Mouse (Mus musculus): ENCODE results near the gene Ankrd55. TPM values are rescaled to one million over a fixed set of nuclear protein-coding genes. Genes with fewer than 3 reads are reported as not detected.

Ankrd55 gene
- polyA plus RNA-seq, 1 experiment from 2014 or later: 4.9 TPM

DNA sequence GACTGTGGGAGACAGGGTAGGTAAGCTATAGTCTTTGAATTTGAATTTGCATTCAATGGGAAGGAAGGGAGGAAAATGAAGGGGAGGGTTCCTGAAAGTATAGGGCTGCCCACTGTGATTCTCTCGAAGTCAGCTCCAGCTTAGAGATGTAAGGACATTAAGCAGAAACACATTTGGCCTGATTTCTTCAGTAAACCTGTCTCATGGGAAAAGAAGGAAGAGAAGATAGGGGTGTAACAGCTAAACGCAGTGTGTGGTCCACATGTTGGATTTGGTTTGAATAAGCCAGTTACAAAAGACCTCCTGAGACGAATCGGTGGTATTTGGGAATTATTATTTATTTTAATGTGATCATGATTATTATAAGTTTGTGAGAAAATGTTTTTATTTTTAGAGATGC, 120.5 kb downstream of the Ankrd55 start:
- no peak overlapping the region for H3K27ac ChIP-seq (ENCODE audit: low read length)
- no peaks in the 10 kb centered on the region for H3K36me3 ChIP-seq (ENCODE audit: control insufficient read depth, insufficient read depth)
- no peaks in the 10 kb centered on the region for H3K4me1 ChIP-seq (replicated peaks; ENCODE audit: control insufficient read depth, insufficient read depth, low read length)
- no peak overlapping the region for H3K4me3 ChIP-seq (replicated peaks; ENCODE audit: low read length)
- WGBS: 94% methylated on average over 4 of the region's 4 CpGs
- H3K9ac ChIP-seq (replicated peaks; ENCODE audit: low read depth, low read length): no peak overlapping the region
- H3K27me3 ChIP-seq (replicated peaks; ENCODE audit: control insufficient read depth, insufficient read depth, low read length): no peaks in the 10 kb centered on the region
- no peaks in the 10 kb centered on the region for H3K9me3 ChIP-seq (ENCODE audit: control insufficient read depth, low read length)
- H3K4me2 ChIP-seq (ENCODE audit: low read length): no peak overlapping the region
- ATAC-seq: no peak

DNA sequence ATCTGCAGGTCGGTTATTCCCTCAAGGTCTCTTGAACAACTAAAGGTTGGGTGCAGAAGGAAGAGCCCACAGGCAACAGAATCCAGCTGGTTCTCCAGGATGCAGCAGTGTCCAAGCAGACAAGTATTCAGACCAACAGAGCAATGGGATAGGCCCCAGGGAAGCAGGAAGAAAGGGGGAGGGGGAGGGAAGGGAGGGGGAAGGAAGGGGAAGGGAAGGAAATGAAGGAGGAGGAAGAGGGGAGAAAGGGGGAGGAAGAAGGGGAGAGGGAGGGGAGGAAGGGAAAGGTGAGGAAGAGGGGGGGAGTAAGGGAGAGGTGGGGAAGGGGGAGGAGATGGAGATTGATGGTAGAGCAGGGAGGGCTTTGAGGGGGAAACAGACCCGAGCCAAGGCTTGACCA, 121.1 kb downstream of the Ankrd55 start:
- ATAC-seq: no peak
- H3K4me3 ChIP-seq (replicated peaks; ENCODE audit: low read length): no peak overlapping the region
- no peaks in the 10 kb centered on the region for H3K27me3 ChIP-seq (replicated peaks; ENCODE audit: control insufficient read depth, insufficient read depth, low read length)
- H3K9me3 ChIP-seq (ENCODE audit: control insufficient read depth, low read length): no peaks in the 10 kb centered on the region
- H3K4me2 ChIP-seq (ENCODE audit: low read length): no peak overlapping the region
- no peaks in the 10 kb centered on the region for H3K36me3 ChIP-seq (ENCODE audit: control insufficient read depth, insufficient read depth)
- WGBS: 88% methylated on average over 2 of the region's 2 CpGs
- H3K27ac ChIP-seq (ENCODE audit: low read length): no peak overlapping the region
- H3K4me1 ChIP-seq (replicated peaks; ENCODE audit: control insufficient read depth, insufficient read depth, low read length): no peaks in the 10 kb centered on the region
- no peak overlapping the region for H3K9ac ChIP-seq (replicated peaks; ENCODE audit: low read depth, low read length)

DNA sequence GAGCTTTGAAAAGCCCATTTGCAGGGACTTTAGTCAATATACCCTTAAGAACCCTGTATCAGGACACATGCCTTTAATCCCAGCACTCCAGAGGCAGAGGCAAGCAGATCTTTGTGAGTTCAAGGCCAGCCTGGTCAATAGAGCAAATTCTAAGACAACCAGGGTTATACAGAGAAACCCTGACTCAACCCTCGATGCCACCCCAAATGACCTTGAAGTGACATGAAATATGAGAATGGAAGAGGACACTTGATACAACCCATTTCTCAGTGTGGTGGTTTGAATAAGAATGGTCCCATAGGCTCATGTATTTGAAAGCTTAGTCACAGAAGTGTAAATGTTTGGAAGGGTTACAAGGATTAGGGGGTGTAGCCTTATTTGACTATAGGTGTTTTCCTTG, 121.6 kb downstream of the Ankrd55 start:
- Histone ChIP-seq H3K4me3 (replicated peaks; ENCODE audit: low read length) (no peak overlapping the region), H3K27ac (ENCODE audit: low read length) (no peak overlapping the region), H3K36me3 (ENCODE audit: control insufficient read depth, insufficient read depth) (no peaks in the 10 kb centered on the region), H3K4me2 (ENCODE audit: low read length) (no peak overlapping the region), H3K4me1 (replicated peaks; ENCODE audit: control insufficient read depth, insufficient read depth, low read length) (no peaks in the 10 kb centered on the region), H3K27me3 (replicated peaks; ENCODE audit: control insufficient read depth, insufficient read depth, low read length) (no peaks in the 10 kb centered on the region), H3K9me3 (ENCODE audit: control insufficient read depth, low read length) (no peaks in the 10 kb centered on the region), H3K9ac (replicated peaks; ENCODE audit: low read depth, low read length) (no peak overlapping the region)
- 88% methylated on average over 1 of the region's 1 CpGs for WGBS
- ATAC-seq: no peak

DNA sequence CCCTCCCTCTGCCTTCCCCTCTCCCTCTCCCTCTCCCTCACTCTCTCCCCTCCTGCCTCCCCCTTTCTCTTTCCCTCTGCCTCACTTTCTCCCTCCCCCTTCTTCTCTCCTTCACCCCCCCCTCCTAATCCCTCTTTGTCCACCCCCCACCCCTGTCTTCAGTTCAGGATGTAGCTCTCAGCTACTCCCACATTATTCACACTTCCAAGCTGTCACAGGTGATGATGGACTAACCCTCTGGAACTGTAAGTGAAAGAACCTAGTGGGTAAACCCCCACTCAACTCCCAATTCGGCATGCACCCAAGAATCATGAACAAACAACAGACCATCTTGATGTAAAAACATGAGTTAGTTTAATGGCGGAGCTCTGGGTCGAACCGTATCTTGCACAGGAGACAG, 122.2 kb downstream of the Ankrd55 start:
- 96% methylated on average over 4 of the region's 4 CpGs for WGBS
- H3K4me1 ChIP-seq (replicated peaks; ENCODE audit: control insufficient read depth, insufficient read depth, low read length): no peaks in the 10 kb centered on the region
- no peak overlapping the region for H3K4me2 ChIP-seq (ENCODE audit: low read length)
- H3K27me3 ChIP-seq (replicated peaks; ENCODE audit: control insufficient read depth, insufficient read depth, low read length): no peaks in the 10 kb centered on the region
- no peaks in the 10 kb centered on the region for H3K9me3 ChIP-seq (ENCODE audit: control insufficient read depth, low read length)
- H3K4me3 ChIP-seq (replicated peaks; ENCODE audit: low read length): no peak overlapping the region
- H3K9ac ChIP-seq (replicated peaks; ENCODE audit: low read depth, low read length): no peak overlapping the region
- no peak overlapping the region for H3K27ac ChIP-seq (ENCODE audit: low read length)
- no peak for ATAC-seq
- H3K36me3 ChIP-seq (ENCODE audit: control insufficient read depth, insufficient read depth): no peaks in the 10 kb centered on the region

- Histone ChIP-seq H3K36me3 (ENCODE audit: control insufficient read depth, insufficient read depth) (no peaks in the 10 kb centered on the region), H3K27ac (ENCODE audit: low read length) (no peak overlapping the region), H3K4me3 (replicated peaks; ENCODE audit: low read length) (no peak overlapping the region), H3K9ac (replicated peaks; ENCODE audit: low read depth, low read length) (no peak overlapping the region), H3K27me3 (replicated peaks; ENCODE audit: control insufficient read depth, insufficient read depth, low read length) (no peaks in the 10 kb centered on the region), H3K4me1 (replicated peaks; ENCODE audit: control insufficient read depth, insufficient read depth, low read length) (no peaks in the 10 kb centered on the region), H3K4me2 (ENCODE audit: low read length) (no peak overlapping the region), H3K9me3 (ENCODE audit: control insufficient read depth, low read length) (no peaks in the 10 kb centered on the region)
- no peak for ATAC-seq
- WGBS: 84% methylated on average over 5 of the region's 5 CpGs
These were observed 123.1 kb downstream of the Ankrd55 start for GRCm38 (mm10) chr13:112411216-112411822.

DNA sequence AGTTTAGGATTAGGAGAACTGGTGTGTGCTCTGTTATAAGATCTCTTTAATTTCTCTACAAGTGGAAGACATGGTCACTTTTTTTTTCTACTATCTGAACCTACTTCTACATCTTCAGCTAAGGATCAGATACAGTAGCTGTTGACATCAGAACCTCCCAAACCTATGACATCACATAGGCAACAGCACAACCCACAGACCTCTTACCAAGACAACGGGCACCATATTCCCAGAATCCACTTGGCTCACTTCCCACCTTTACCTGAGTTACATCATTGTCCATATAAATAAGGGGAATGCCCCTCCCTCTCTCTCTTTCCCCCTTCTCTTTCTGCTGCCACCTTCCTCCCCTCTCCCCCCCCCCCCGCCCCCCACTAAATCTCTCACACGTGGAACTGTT, 124.0 kb downstream of the Ankrd55 start:
- no peaks in the 10 kb centered on the region for H3K4me1 ChIP-seq (replicated peaks; ENCODE audit: control insufficient read depth, insufficient read depth, low read length)
- no peak overlapping the region for H3K9ac ChIP-seq (replicated peaks; ENCODE audit: low read depth, low read length)
- H3K36me3 ChIP-seq (ENCODE audit: control insufficient read depth, insufficient read depth): no peaks in the 10 kb centered on the region
- 71% methylated on average over 2 of the region's 3 CpGs for WGBS
- no peak overlapping the region for H3K27ac ChIP-seq (ENCODE audit: low read length)
- H3K9me3 ChIP-seq (ENCODE audit: control insufficient read depth, low read length): no peaks in the 10 kb centered on the region
- ATAC-seq: no peak
- no peaks in the 10 kb centered on the region for H3K27me3 ChIP-seq (replicated peaks; ENCODE audit: control insufficient read depth, insufficient read depth, low read length)
- H3K4me3 ChIP-seq (replicated peaks; ENCODE audit: low read length): no peak overlapping the region
- H3K4me2 ChIP-seq (ENCODE audit: low read length): no peak overlapping the region

DNA sequence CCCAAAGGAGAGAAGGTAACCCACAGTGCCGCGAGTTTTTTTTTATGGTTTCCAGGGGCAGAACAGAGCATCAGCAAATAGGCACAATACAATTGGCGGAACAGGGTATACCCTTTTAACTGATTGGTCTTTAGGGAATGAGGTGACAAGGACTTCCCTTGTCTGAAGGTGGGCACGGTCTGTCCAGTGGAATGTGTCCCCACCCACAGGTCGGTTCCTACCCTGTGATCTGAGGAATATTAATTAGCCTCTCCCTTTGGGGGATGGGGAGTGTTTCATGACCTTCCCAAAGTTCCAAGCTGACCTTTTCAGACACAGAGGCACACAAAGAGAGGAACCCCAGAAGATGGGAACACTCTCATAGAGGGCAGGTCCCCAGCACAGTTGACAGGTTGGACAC, 124.6 kb downstream of the Ankrd55 start:
- Histone ChIP-seq H3K27me3 (replicated peaks; ENCODE audit: control insufficient read depth, insufficient read depth, low read length) (no peaks in the 10 kb centered on the region), H3K4me2 (ENCODE audit: low read length) (no peak overlapping the region), H3K4me3 (replicated peaks; ENCODE audit: low read length) (no peak overlapping the region), H3K4me1 (replicated peaks; ENCODE audit: control insufficient read depth, insufficient read depth, low read length) (no peaks in the 10 kb centered on the region), H3K27ac (ENCODE audit: low read length) (no peak overlapping the region), H3K9ac (replicated peaks; ENCODE audit: low read depth, low read length) (no peak overlapping the region), H3K9me3 (ENCODE audit: control insufficient read depth, low read length) (no peaks in the 10 kb centered on the region), H3K36me3 (ENCODE audit: control insufficient read depth, insufficient read depth) (no peaks in the 10 kb centered on the region)
- 81% methylated on average over 5 of the region's 5 CpGs for WGBS
- no peak for ATAC-seq

DNA sequence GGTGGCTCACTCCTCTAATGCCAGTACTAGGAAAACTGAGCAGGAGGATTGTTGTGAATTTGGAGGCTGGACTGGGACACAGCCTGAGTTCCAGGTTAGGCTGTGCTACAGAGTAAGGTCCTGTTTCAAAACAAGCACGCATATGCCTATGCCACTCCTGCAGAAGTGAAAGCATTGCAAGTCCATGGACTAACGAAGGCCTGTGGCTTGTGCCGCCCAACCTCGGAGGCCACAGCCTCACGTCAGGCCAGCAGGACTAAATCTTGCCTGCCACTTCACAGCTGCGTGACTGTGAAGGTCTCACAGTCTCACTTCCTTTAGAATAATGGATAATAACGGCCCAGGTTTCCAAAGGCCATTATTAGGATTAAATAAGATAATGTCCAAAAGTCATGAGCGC, 125.4 kb downstream of the Ankrd55 start:
- no peak overlapping the region for H3K27ac ChIP-seq (ENCODE audit: low read length)
- no peak overlapping the region for H3K9ac ChIP-seq (replicated peaks; ENCODE audit: low read depth, low read length)
- 57% methylated on average over 8 of the region's 8 CpGs for WGBS
- no peaks in the 10 kb centered on the region for H3K36me3 ChIP-seq (ENCODE audit: control insufficient read depth, insufficient read depth)
- no peaks in the 10 kb centered on the region for H3K27me3 ChIP-seq (replicated peaks; ENCODE audit: control insufficient read depth, insufficient read depth, low read length)
- no peak for ATAC-seq
- no peaks in the 10 kb centered on the region for H3K9me3 ChIP-seq (ENCODE audit: control insufficient read depth, low read length)
- no peak overlapping the region for H3K4me2 ChIP-seq (ENCODE audit: low read length)
- H3K4me3 ChIP-seq (replicated peaks; ENCODE audit: low read length): no peak overlapping the region
- H3K4me1 ChIP-seq (replicated peaks; ENCODE audit: control insufficient read depth, insufficient read depth, low read length): no peaks in the 10 kb centered on the region

DNA sequence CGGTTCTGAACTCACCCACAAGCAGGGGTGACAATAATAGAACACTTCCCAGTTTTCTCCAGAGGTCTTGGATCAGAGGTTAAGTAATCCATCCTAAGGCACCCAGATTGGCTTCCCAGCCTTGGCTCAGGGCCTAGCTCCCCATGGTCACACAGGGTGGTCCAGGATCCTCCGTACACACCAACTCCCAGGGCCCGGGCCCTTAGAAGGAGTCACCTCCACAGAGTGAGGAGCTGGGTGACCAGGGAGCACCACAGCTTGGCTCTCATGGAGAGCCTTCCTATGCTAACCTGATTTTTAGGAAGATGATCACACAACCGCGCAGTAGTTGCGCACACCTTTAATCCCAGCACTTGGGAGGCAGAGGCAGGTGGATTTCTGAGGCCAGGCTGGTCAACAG, 127.6 kb downstream of the Ankrd55 start:
- no peak for ATAC-seq
- 80% methylated on average over 6 of the region's 6 CpGs for WGBS

More for the DNA sequence above, 127.6 kb downstream of the Ankrd55 start:
- no peaks in the 10 kb centered on the region for H3K36me3 ChIP-seq (ENCODE audit: control insufficient read depth, insufficient read depth)
- no peaks in the 10 kb centered on the region for H3K9me3 ChIP-seq (ENCODE audit: control insufficient read depth, low read length)
- H3K4me3 ChIP-seq (replicated peaks; ENCODE audit: low read length): no peak overlapping the region
- no peak overlapping the region for H3K4me2 ChIP-seq (ENCODE audit: low read length)
- no peaks in the 10 kb centered on the region for H3K4me1 ChIP-seq (replicated peaks; ENCODE audit: control insufficient read depth, insufficient read depth, low read length)
- no peak overlapping the region for H3K27ac ChIP-seq (ENCODE audit: low read length)
- H3K27me3 ChIP-seq (replicated peaks; ENCODE audit: control insufficient read depth, insufficient read depth, low read length): no peaks in the 10 kb centered on the region
- no peak overlapping the region for H3K9ac ChIP-seq (replicated peaks; ENCODE audit: low read depth, low read length)

Data from forebrain, embryonic 16.5 days (tissue).